Mouse (Mus musculus) cortical plate, adult 2 months (tissue): ENCODE results near the gene Ndufs7.

ENCODE experiments used
- CTCF ChIP-seq: fragments of 200-500 bp; IDR thresholded peaks from 2 replicates; pipeline ENCODE4 v1.5.1; 2011; ENCODE audit warnings: mild to moderate bottlenecking, control low read depth, low read length; ENCODE audit not compliant: insufficient read depth; ENCODE audit errors: extremely low read depth
- POLR2A ChIP-seq: fragments of 200-500 bp; IDR thresholded peaks from 2 replicates; pipeline ENCODE4 v1.6.1; 2011; ENCODE audit warnings: mild to moderate bottlenecking, low read length, control low read depth; ENCODE audit not compliant: insufficient read depth; ENCODE audit errors: extremely low read depth

- TF ChIP-seq POLR2A (no peak), CTCF (peak; percentile 16; the same call in 1 of the 2 replicates)
These were observed 39.7 kb downstream of the Ndufs7 start for GRCm38 (mm10) chr10:80288657-80289056.
